Comparison of ENCODE assay signal across 12 mouse cellular contexts in genomic region chr7:101415512-101416100, GRCm38 (mm10). TPM values are rescaled to one million over a fixed set of nuclear protein-coding genes. Genes with fewer than 3 reads are reported as not detected.
DNase-seq lines count a peak whose midpoint lies in the region; ATAC-seq and TF ChIP-seq lines count a peak whose summit lies in the region.
"Had no signal": no experiment of that assay in that cellular context is flagged by ENCODE, and none has a peak within 500 bp of the region (broad histone marks: within the 10 kb centered on the region; RNA-seq: fewer than 3 reads in every experiment).

No protein-coding gene starts in this region.

- H3K36me3 ChIP-seq in forebrain, postnatal 0 days (ENCODE audit: insufficient read depth): no peaks in the 10 kb centered on the region
- no peaks in the 10 kb centered on the region for H3K36me3 ChIP-seq in midbrain, embryonic 11.5 days (ENCODE audit: control insufficient read depth, insufficient read depth, low read length)

- H3K4me2 ChIP-seq in forebrain, postnatal 0 days (ENCODE audit: low read depth): 0 out of 2 replicates have a peak overlapping the region, but pooled peaks have one; percentile 5
- H3K4me2 ChIP-seq in midbrain, embryonic 11.5 days: no peak overlapping the region

- no peaks in the 10 kb centered on the region for H3K9me3 ChIP-seq in forebrain, postnatal 0 days (ENCODE audit: low read length)
- no peaks in the 10 kb centered on the region for H3K9me3 ChIP-seq in midbrain, embryonic 11.5 days (ENCODE audit: control insufficient read depth, low read length)

- 0 out of 2 replicates have a peak, but pooled peaks have one; percentile 1 for ATAC-seq in common myeloid progenitor, adult 5-6 weeks (replicated peaks; ENCODE audit: low read depth, poor library complexity, severe bottlenecking)
- peak; percentile 83 for ATAC-seq in forebrain, postnatal 0 days
- ATAC-seq in midbrain, embryonic 11.5 days (ENCODE audit: low FRiP score): 0 out of 2 replicates have a peak, but pooled peaks have one; percentile 8

- no peak overlapping the region for H3K4me3 ChIP-seq in layer of hippocampus, adult 2 months
- H3K4me3 ChIP-seq in forebrain, postnatal 0 days (ENCODE audit: low read depth, low read length): no peak overlapping the region
- no peak overlapping the region for H3K4me3 ChIP-seq in midbrain, embryonic 11.5 days (ENCODE audit: low read depth, low read length)
- H3K4me3 ChIP-seq: heart, adult 2 months had no signal

- H3K9ac ChIP-seq in forebrain, postnatal 0 days: 0 out of 2 replicates have a peak overlapping the region, but pooled peaks have one; percentile 22
- no peak overlapping the region for H3K9ac ChIP-seq in midbrain, embryonic 11.5 days (ENCODE audit: low read length)

- WGBS in forebrain, postnatal 0 days: 41% methylated on average over 8 of the region's 8 CpGs
- 40% methylated on average over 8 of the region's 8 CpGs for WGBS in midbrain, embryonic 11.5 days

- peaks cover 19% of the 10 kb centered on the region for H3K4me1 ChIP-seq in forebrain, postnatal 0 days (ENCODE audit: insufficient read depth)
- H3K4me1 ChIP-seq in midbrain, embryonic 11.5 days (ENCODE audit: control insufficient read depth, insufficient read depth, low read length): peaks cover 17% of the 10 kb centered on the region

- no peak for DNase-seq in layer of hippocampus, adult 2 months (ENCODE audit: low spot score in 2 of 2)
- DNase-seq in layer of hippocampus, postnatal 14 days (ENCODE audit: low spot score in 2 of 2): no peak
- no peak for DNase-seq in forebrain, postnatal 0 days
- DNase-seq in midbrain, embryonic 11.5 days (ENCODE audit: low spot score, missing footprints): no peak
- DNase-seq in thymus, postnatal 36 days: no peak
- DNase-seq in ovary, postnatal 36 days (ENCODE audit: low spot score): no peak
- no peak for DNase-seq in adipocyte (ENCODE audit: low spot score)

- TF ChIP-seq CTCF in layer of hippocampus, adult 2 months (conservative IDR thresholded peaks at IDR 0.05): no peak
- TF ChIP-seq CTCF in forebrain, postnatal 0 days (IDR thresholded peaks at IDR 0.05; ENCODE audit: low read depth): no peak

- H3K27ac ChIP-seq in layer of hippocampus, adult 2 months: peak overlapping the region; percentile 59
- H3K27ac ChIP-seq in forebrain, postnatal 0 days (ENCODE audit: low read depth, low read length): peak overlapping the region; percentile 73
- no peak overlapping the region for H3K27ac ChIP-seq in midbrain, embryonic 11.5 days (ENCODE audit: low read depth, low read length)
- H3K27ac ChIP-seq: heart, adult 2 months had no signal

- no peaks in the 10 kb centered on the region for H3K27me3 ChIP-seq in forebrain, postnatal 0 days (ENCODE audit: insufficient read depth, low read length)
- H3K27me3 ChIP-seq in midbrain, embryonic 11.5 days (ENCODE audit: control insufficient read depth, insufficient read depth, low read length): peaks cover 6% of the 10 kb centered on the region
- H3K27me3 ChIP-seq: CH12.LX had no signal

RNA-seq across cellular contexts. Expression of gene Gm45837, which starts 4.9 kb away (rescaled TPM):
- 1 to 10 TPM in 1 of 2 experiments, not detected in 1; 2.4 TPM for total RNA-seq in layer of hippocampus, adult 2 months (2021)
- not detected for total RNA-seq in layer of hippocampus, postnatal 14 days (2021)
- total RNA-seq in common myeloid progenitor, adult 5-6 weeks (2017): 6.5 TPM in 1 of 2 replicates, not detected in the other
- total RNA-seq in forebrain, postnatal 0 days (2014; rRNA removed): not detected in 2 replicates
- not detected in 2 replicates for polyA plus RNA-seq in forebrain, postnatal 0 days (2015; fragmentation: Nextera tagmentation; extraction: Ambion mirVana)
- polyA plus RNA-seq in midbrain, embryonic 11.5 days (2014; fragmentation: Nextera tagmentation; extraction: Ambion mirVana): not detected in 2 replicates
- total RNA-seq: heart, adult 2 months had no signal
- polyA plus RNA-seq: embryonic facial prominence, embryonic 14.5 days; heart, adult 2 months; large intestine, adult 2 months had no signal

RNA-seq across cellular contexts. Expression of gene Pde2a, which starts 5.9 kb away (rescaled TPM):
- 100 to 1,000 TPM; 300 to 318 TPM for total RNA-seq in layer of hippocampus, adult 2 months (2021)
- total RNA-seq in layer of hippocampus, postnatal 14 days (2021): 100 to 1,000 TPM; 239 to 248 TPM
- total RNA-seq in common myeloid progenitor, adult 5-6 weeks (2017): 1.7 and 7.0 TPM in 2 replicates
- total RNA-seq in forebrain, postnatal 0 days (2014; rRNA removed): 94.2 and 104 TPM in 2 replicates
- polyA plus RNA-seq in forebrain, postnatal 0 days (2015; fragmentation: Nextera tagmentation; extraction: Ambion mirVana): 66.2 and 72.4 TPM in 2 replicates
- 11.1 and 13.0 TPM in 2 replicates for polyA plus RNA-seq in midbrain, embryonic 11.5 days (2014; fragmentation: Nextera tagmentation; extraction: Ambion mirVana)

Comparison
In these comparisons a context has a peak if more than half of its experiments do, and no peak if none do; other contexts are left out.
1. ATAC-seq: peak in every context shown above with its lines; median percentile 83 in forebrain, postnatal 0 days; 8 in midbrain, embryonic 11.5 days; 1 in common myeloid progenitor, adult 5-6 weeks.
2. RNA of gene Pde2a, which starts 5.9 kb away (total RNA-seq): 300 to 318 TPM in layer of hippocampus, adult 2 months, 239 to 248 TPM in layer of hippocampus, postnatal 14 days and 94.2 to 104 TPM in forebrain, postnatal 0 days; 1.7 to 7.0 TPM in common myeloid progenitor, adult 5-6 weeks; every median in the first group is over 10 times any median in the second.